Mouse (Mus musculus) CH12.LX (cell line): Measurements from ENCODE around the gene Tubgcp6.

Source experiments
- CTCF ChIP-seq, 2 experiments: IDR thresholded peaks in 1 of 2; conservative IDR thresholded peaks in 1 of 2; 2 replicates each; pipeline ENCODE4 v1.5.1; 2011 to 2012; ENCODE audit warnings: low read depth in 2 of 2, low read length in 2 of 2, improper control_type of control experiment in 1 of 2, inconsistent platforms in 1 of 2, mild to moderate bottlenecking in 1 of 2, moderate library complexity in 1 of 2
- E2F4 ChIP-seq: IDR thresholded peaks from 2 replicates; pipeline ENCODE4 v1.6.1; 2011; ENCODE audit warnings: low read depth, low read length, improper control_type of control experiment; ENCODE audit not compliant: insufficient replicate concordance
- EP300 ChIP-seq: IDR thresholded peaks from 2 replicates; pipeline ENCODE4 v1.6.1; 2011; ENCODE audit warnings: low read length, improper control_type of control experiment
- MAFK ChIP-seq: IDR thresholded peaks from 2 replicates; pipeline ENCODE4 v1.6.1; 2011; ENCODE audit warnings: low read length, improper control_type of control experiment; ENCODE audit not compliant: insufficient replicate concordance
- TBP ChIP-seq: conservative IDR thresholded peaks from 2 replicates; pipeline ENCODE4 v1.6.1; 2011; ENCODE audit warnings: low read depth, low read length, improper control_type of control experiment

DNA sequence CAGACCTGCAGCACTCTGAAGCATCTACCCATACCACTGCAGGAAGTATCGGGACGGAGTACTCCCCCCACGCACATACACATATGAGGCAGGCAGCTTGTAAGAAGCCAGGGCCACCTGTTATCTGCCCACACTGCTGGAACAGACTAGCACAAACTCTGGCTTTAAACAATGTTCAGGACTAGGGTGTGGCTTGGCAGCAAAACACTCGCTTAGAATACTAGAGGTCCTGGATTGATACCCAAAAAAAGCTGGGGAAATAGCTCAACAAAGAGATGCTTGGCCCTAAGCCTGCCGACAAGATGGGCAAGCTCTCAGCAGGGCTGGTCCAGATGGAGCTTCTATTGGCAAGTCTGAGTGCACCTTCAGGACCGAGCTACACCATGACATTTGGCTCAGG lies 59.4 kb downstream of the Tubgcp6 start:
- TF ChIP-seq E2F4 (no peak), CTCF (conservative IDR thresholded peaks at IDR 0.05 in 1 of 2, IDR thresholded peaks at IDR 0.05 in 1 of 2; ENCODE audit: low read depth in 2 of 2, low read length in 2 of 2) (no peak), TBP (no peak), EP300 (no peak), MAFK (no peak)
